Mouse (Mus musculus) megakaryocyte, embryonic 14.5 days (primary cell): Measurements from ENCODE around the gene Chek2.

Experiments
- FLI1 ChIP-seq: IDR thresholded peaks from 2 replicates; pipeline ENCODE4 v1.6.1; 2012; ENCODE audit warnings: low read length, inconsistent platforms, mixed read lengths
- GATA1 ChIP-seq: IDR thresholded peaks from 3 replicates; pipeline ENCODE4 v1.6.1; 2012; ENCODE audit warnings: mixed read lengths, low read length, inconsistent platforms, borderline replicate concordance

DNA sequence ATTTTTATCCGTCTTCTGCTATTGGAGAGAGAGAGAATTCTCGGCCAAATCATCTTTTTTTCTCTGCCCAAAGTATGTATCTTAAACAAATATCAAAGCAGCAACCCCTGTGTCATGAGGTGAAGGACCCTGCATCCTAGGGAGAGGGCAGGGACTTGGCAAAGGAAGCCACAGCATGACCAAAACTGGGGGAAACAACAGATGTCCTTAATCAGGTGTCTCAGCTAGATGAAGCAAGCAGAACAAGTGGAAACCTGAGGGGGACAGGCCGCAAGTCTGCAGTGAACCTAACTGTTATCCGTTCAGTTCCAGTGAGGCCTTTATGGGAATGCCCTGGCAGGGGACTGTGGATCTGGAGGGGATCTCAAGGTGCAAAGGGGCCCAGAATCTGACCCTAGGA is 32.3 kb upstream of the Chek2 start:
- TF ChIP-seq GATA1 = no peak
- TF ChIP-seq FLI1 = no peak
